Mouse (Mus musculus): ENCODE measurements around the gene Ccdc105.

The Ccdc105 gene

GRCm38 (mm10) chr10:78715156-78715555 lies 37.7 kb downstream of the Ccdc105 start:
- in situ Hi-C loops (cut with MboI, MseI) = no loop called here

GRCm38 (mm10) chr10:78714129-78714528 lies 38.7 kb downstream of the Ccdc105 start:
- in situ Hi-C loops (cut with MboI, MseI) = no loop called here

- in situ Hi-C loops (cut with MboI, MseI) = no loop called here
Measured at GRCm38 (mm10) chr10:78710706-78711105, 42.2 kb downstream of the Ccdc105 start.

GRCm38 (mm10) chr10:78700881-78701280 lies 52.0 kb downstream of the Ccdc105 start:
- in situ Hi-C loops (cut with MboI, MseI) = no loop called here

Data from regulatory T cell (primary cell).